Mouse (Mus musculus): Measurements from ENCODE around the gene Cd99l2. TPM values are rescaled to one million over a fixed set of nuclear protein-coding genes. Genes with fewer than 3 reads are reported as not detected.

Cd99l2 gene
- 13.2 and 18.5 TPM in 2 replicates for polyA plus RNA-seq (2012; rRNA removed)

DNA sequence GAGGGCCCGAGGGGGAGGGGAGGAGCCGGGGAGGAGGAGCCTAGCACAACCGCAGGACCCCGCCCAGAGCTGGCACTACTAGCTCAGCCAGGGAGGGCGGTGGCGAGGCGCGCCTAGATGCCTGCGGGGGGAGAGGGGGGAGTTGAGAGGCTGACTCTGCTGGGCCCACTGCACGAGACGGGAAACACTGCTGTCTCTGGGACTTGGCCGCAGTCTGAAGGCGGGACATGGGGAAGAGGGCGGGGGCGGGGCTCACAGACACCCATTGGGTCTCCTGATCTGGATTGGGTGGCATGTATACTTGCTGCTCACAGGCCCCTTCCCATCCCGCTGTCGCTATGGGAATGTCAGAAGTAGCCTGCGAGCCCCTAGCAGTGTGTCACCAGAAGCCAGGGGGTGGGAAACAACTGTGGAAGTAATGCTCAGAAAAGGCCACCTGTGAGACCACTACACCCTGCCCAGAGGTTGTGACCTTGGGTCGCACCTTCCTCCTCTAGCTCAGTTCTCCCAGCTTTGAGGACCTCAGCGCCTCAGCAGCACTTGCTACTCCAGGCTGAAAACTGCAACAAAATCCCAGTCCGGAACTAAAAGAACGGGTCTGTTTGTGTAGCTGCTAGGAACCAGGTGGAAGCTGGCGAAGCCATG, at the start of gene Cd99l2:
Gene Cd99l2, minus strand, starts transcription at position 216 of the 645 bp plus-strand sequence.

Other genes starting within 250 kb of the Cd99l2 start
- 6.1 and 6.8 TPM in 2 replicates for gene Mtmr1, start 128.1 kb downstream of the Cd99l2 start, polyA plus RNA-seq (2012; rRNA removed)
- 19.4 and 44.1 TPM in 2 replicates for gene Hmgb3, start 63.1 kb upstream of the Cd99l2 start, polyA plus RNA-seq (2012; rRNA removed)
- gene Gpr50, start 170.8 kb upstream of the Cd99l2 start, polyA plus RNA-seq (2012; rRNA removed), result 0.10 and 0.75 TPM in 2 replicates

Data from ovary, adult 2 months (tissue).